Mouse (Mus musculus) forebrain, embryonic 14.5 days (tissue): Measurements from ENCODE around the gene Ikzf3. TPM values are rescaled to one million over a fixed set of nuclear protein-coding genes. Genes with fewer than 3 reads are reported as not detected.

Experiments used
- ATAC-seq: fragments of 200-750 bp; cut with Nextera tagmentation; 2 replicates; pipeline ENCODE4 v1.8.0; 2017; ENCODE audit warnings: mild to moderate bottlenecking, moderate library complexity
- DNase-seq: peaks from one replicate; pipeline ENCODE4 v3.0.0-alpha.2; 2015; ENCODE audit warnings: low spot score
- H3K27ac ChIP-seq: fragments of 300-500 bp; sonication (generic); 2 replicates; pipeline ENCODE4 v1.5.1; 2014; ENCODE audit warnings: low read depth, mild to moderate bottlenecking, control low read depth, low read length, moderate library complexity
- H3K27me3 ChIP-seq: fragments of 300-500 bp; sonication (generic); replicated peaks from 2 replicates; pipeline ENCODE4 v1.6.1; 2014; ENCODE audit warnings: low read length, control low read depth, mixed read lengths; ENCODE audit not compliant: control insufficient read depth, insufficient read depth
- H3K36me3 ChIP-seq: fragments of 300-500 bp; sonication (generic); 2 replicates; pipeline ENCODE4 v1.6.1; 2014; ENCODE audit warnings: low read length, control low read depth; ENCODE audit not compliant: control insufficient read depth, insufficient read depth
- H3K4me1 ChIP-seq: fragments of 300-500 bp; sonication (generic); 2 replicates; pipeline ENCODE4 v1.6.1; 2014; ENCODE audit warnings: antibody characterized with exemption, low read length, control low read depth; ENCODE audit not compliant: control insufficient read depth, insufficient read depth
- H3K4me2 ChIP-seq: fragments of 300-500 bp; sonication (generic); 2 replicates; pipeline ENCODE4 v1.6.1; 2014; ENCODE audit warnings: mild to moderate bottlenecking, control low read depth, low read length
- H3K4me3 ChIP-seq: fragments of 300-500 bp; sonication (generic); 2 replicates; pipeline ENCODE4 v1.5.1; 2014; ENCODE audit warnings: low read depth, low read length, control low read depth
- H3K9ac ChIP-seq: fragments of 300-500 bp; sonication (generic); 2 replicates; pipeline ENCODE4 v1.6.1; 2014; ENCODE audit warnings: mild to moderate bottlenecking, low read length, control low read depth, moderate library complexity
- H3K9me3 ChIP-seq: fragments of 300-500 bp; sonication (generic); replicated peaks from 2 replicates; pipeline ENCODE4 v1.6.1; 2016; ENCODE audit warnings: low read length, control low read depth, mixed read lengths; ENCODE audit not compliant: control insufficient read depth
- WGBS: fragments of 180-500 bp; shearing (Covaris S2); extraction: QIAGEN DNeasy Blood & Tissue Kit; methylation state at CpG from one replicate; pipeline ENCODE4 v1.1.7; 2014; 5-methylcytosine and 5-hydroxymethylcytosine counted together
- polyA plus RNA-seq: library from polyadenylated mRNA; unstranded; fragments of >200 nt; fragmentation: Nextera tagmentation; extraction: Ambion mirVana; gene quantifications from 2 replicates; pipeline ENCODE4 v1.2.1, GENCODE M21; 2014

Gene Ikzf3
- polyA plus RNA-seq, 1 experiment from 2014 or later, result not detected

- Histone ChIP-seq H3K4me3 (no peak overlapping the region), H3K36me3 (no peaks in the 10 kb centered on the region), H3K27ac (no peak overlapping the region), H3K9ac (no peak overlapping the region), H3K4me2 (no peak overlapping the region), H3K9me3 (no peaks in the 10 kb centered on the region), H3K27me3 (peaks cover 23% of the 10 kb centered on the region), H3K4me1 (no peaks in the 10 kb centered on the region)
- DNase-seq (no peak), ATAC-seq (no peak)
- WGBS, result 79% methylated on average over 9 of the region's 9 CpGs
These were observed 86.0 kb downstream of the Ikzf3 start for GRCm38 (mm10) chr11:98459860-98460259.

- 20% methylated on average over 11 of the region's 11 CpGs for WGBS
- Histone ChIP-seq H3K9ac (no peak overlapping the region), H3K36me3 (no peaks in the 10 kb centered on the region), H3K4me3 (no peak overlapping the region), H3K27me3 (peaks cover 23% of the 10 kb centered on the region), H3K4me1 (no peaks in the 10 kb centered on the region), H3K27ac (no peak overlapping the region), H3K9me3 (no peaks in the 10 kb centered on the region), H3K4me2 (no peak overlapping the region)
- no peak for DNase-seq
- no peak for ATAC-seq
These were observed 86.6 kb downstream of the Ikzf3 start for GRCm38 (mm10) chr11:98459071-98459741.

DNA sequence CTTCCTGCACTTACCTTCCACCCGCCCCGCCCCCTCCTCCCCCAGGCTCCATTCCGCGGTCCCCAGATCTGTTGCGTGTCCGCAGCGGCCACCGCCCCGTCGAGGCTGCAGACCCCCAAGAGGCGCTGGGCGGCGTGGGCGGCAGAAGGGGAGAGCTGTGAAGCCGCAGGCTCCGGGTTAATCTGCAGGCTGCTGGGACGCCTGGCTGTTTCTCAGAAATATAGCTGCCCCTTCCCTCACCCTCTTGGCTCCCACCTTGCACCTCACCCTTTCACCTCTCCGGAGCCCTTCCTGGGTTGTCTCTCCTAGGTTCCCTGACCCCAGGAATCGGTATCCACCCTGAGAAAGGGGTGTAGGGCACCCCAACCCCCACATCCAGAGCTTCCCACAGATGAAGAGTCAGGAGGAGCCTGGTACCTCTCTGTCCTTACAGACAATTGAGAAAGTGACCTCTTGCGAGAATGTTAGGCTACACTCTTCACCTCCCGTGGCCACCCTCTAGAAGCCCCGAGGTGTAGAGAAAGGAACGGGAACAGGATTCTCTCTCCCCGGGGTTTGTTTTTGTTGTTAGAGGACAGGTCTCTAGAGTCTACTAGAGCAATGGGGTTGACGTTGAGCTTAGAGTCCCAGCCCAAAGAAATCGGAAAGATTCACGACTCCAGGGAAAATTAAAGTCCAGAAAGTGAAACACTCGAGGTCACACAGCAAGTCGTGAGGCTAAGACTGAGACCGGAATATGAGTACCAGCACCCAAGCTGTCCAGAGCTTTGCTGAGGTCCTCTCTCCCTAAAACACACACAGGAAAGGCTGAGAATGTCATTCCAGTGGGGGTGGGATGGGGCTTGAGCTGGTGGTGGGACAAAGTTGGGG lies 87.5 kb downstream of the Ikzf3 start:
- WGBS, result 5% methylated on average over 22 of the region's 30 CpGs
- peak; percentile 20 for DNase-seq
- Histone ChIP-seq H3K4me1 (no peaks in the 10 kb centered on the region), H3K9me3 (no peaks in the 10 kb centered on the region), H3K27ac (no peak overlapping the region), H3K27me3 (peaks cover 23% of the 10 kb centered on the region), H3K36me3 (no peaks in the 10 kb centered on the region), H3K9ac (peak overlapping the region; percentile 65), H3K4me3 (peak overlapping the region; percentile 49), H3K4me2 (peak overlapping the region; percentile 78)
- ATAC-seq, result peak; percentile 57

GRCm38 (mm10) chr11:98457367-98458120 lies 88.3 kb downstream of the Ikzf3 start:
- peak; percentile 83 for ATAC-seq
- WGBS, result under 1% methylated on average over 33 of the region's 64 CpGs

GRCm38 (mm10) chr11:98456945-98457344 lies 88.9 kb downstream of the Ikzf3 start:
- Histone ChIP-seq H3K9me3 (no peaks in the 10 kb centered on the region), H3K4me3 (peak overlapping the region; percentile 49), H3K4me2 (peak overlapping the region; percentile 78), H3K4me1 (no peaks in the 10 kb centered on the region), H3K27ac (peak overlapping the region; percentile 9; the same call in 1 of the 2 replicates), H3K9ac (peak overlapping the region; percentile 56), H3K36me3 (no peaks in the 10 kb centered on the region), H3K27me3 (peaks cover 23% of the 10 kb centered on the region)
- 30% methylated on average over 9 of the region's 9 CpGs for WGBS
- ATAC-seq (peak; percentile 21; the same call in 1 of the 2 replicates), DNase-seq (no peak)

More at GRCm38 (mm10) chr11:98457367-98458120, 88.3 kb downstream of the Ikzf3 start:
- peak overlapping the region; percentile 49 for H3K4me3 ChIP-seq
- no peaks in the 10 kb centered on the region for H3K9me3 ChIP-seq
- H3K27me3 ChIP-seq, result peaks cover 23% of the 10 kb centered on the region
- no peaks in the 10 kb centered on the region for H3K4me1 ChIP-seq
- H3K9ac ChIP-seq, result peak overlapping the region; percentile 65
- peak overlapping the region; percentile 9; the same call in 1 of the 2 replicates for H3K27ac ChIP-seq
- peak overlapping the region; percentile 78 for H3K4me2 ChIP-seq
- H3K36me3 ChIP-seq, result no peaks in the 10 kb centered on the region
- peak; percentile 88 for DNase-seq

DNA sequence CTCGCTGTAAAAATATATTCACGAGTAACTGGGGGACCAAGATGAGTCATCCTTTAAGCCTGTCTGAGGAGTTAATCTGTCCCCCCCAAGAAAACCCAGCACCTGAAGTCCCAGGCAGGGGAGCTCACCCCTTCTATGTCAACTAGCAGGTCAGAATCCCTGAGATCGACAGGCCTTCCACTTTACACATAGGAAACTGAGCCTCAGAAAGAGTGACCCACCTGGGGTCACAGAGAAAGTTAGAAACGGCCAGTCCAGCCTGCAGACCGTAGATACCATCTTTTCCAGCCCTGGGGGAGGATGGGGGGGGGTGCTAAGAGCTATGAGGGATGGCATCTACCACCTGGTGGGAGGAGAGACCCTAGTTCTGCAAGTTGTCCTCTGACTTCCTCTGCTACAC lies 89.3 kb downstream of the Ikzf3 start:
- Histone ChIP-seq H3K27ac (no peak overlapping the region), H3K4me3 (no peak overlapping the region), H3K4me2 (no peak overlapping the region), H3K9me3 (no peaks in the 10 kb centered on the region), H3K4me1 (no peaks in the 10 kb centered on the region), H3K36me3 (no peaks in the 10 kb centered on the region), H3K9ac (no peak overlapping the region), H3K27me3 (peaks cover 23% of the 10 kb centered on the region)
- no peak for ATAC-seq
- no peak for DNase-seq
- WGBS, result 84% methylated on average over 5 of the region's 5 CpGs

- peaks cover 23% of the 10 kb centered on the region for H3K27me3 ChIP-seq
- no peaks in the 10 kb centered on the region for H3K9me3 ChIP-seq
- H3K27ac ChIP-seq, result no peak overlapping the region
- no peak overlapping the region for H3K4me2 ChIP-seq
- no peak for ATAC-seq
- no peak overlapping the region for H3K9ac ChIP-seq
- 81% methylated on average over 4 of the region's 4 CpGs for WGBS
- no peaks in the 10 kb centered on the region for H3K36me3 ChIP-seq
- no peaks in the 10 kb centered on the region for H3K4me1 ChIP-seq
- DNase-seq, result no peak
- no peak overlapping the region for H3K4me3 ChIP-seq
These were observed 90.3 kb downstream of the Ikzf3 start for GRCm38 (mm10) chr11:98455484-98455883.

DNA sequence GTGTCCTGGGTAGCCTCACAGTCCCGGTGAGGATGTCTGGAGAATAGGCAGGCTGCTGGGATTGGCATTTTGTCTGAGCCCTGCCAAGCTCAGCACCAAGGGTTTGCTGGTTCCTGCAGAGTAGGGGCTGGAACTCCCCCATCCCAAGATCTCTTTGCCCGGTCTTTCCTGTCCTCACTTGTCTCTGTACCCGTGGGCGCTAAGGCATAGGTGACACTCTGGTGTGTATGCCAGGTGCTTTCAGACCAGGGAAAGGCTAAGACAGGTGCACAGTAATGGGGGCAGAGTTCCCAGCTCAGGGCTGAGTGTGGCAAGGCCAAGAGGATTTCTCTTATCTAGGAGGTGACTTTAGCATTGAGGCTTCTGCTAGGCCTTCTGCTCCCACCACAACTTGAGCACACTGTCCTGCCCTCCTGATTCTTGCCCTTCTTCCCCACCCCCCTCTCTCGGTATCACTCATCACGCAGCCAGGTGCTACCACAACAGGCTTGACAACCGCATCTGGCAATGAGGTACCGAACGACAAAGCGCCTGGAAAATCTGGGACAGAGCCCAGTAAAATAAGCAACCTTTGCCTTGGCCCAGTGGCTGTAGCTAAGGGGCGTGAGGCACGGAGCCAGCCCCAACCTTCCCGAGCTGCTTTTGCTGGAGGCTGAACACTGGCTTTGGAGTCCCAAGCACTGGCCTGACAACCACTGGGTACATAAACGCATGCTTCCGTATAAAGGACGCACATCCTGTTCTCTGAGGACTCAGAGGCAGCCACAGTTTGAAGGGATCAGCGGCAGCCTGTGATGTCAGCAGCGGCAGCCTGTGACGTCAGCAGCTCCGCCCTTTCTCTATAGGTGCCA lies 95.7 kb downstream of the Ikzf3 start:
- 81% methylated on average over 20 of the region's 20 CpGs for WGBS
- ATAC-seq (no peak), DNase-seq (no peak)
- H3K9me3 ChIP-seq, result no peaks in the 10 kb centered on the region
- peaks cover 27% of the 10 kb centered on the region for H3K27me3 ChIP-seq
- no peak overlapping the region for H3K4me3 ChIP-seq
- no peaks in the 10 kb centered on the region for H3K36me3 ChIP-seq
- no peak overlapping the region for H3K9ac ChIP-seq
- H3K4me1 ChIP-seq, result no peaks in the 10 kb centered on the region
- no peak overlapping the region for H3K4me2 ChIP-seq
- H3K27ac ChIP-seq, result no peak overlapping the region
